Mouse (Mus musculus): ENCODE data around the gene Il15ra.
A peak's percentile ranks its signal among the peaks of the same experiment; 100 is the strongest.

Gene Il15ra

GRCm38 (mm10) chr2:11705201-11706025 is at the start of gene Il15ra:
TSS of gene Il15ra (plus strand) at chr2:11705290.
- peak; percentile 62 for DNase-seq (ENCODE audit: extremely low spot score, low spot score)

GRCm38 (mm10) chr2:11657581-11657980 is 47.5 kb upstream of the Il15ra start:
- DNase-seq (ENCODE audit: extremely low spot score, low spot score): no peak

GRCm38 (mm10) chr2:11659263-11659662 is 45.8 kb upstream of the Il15ra start:
- DNase-seq (ENCODE audit: extremely low spot score, low spot score): no peak

- DNase-seq (ENCODE audit: extremely low spot score, low spot score): no peak
Measured at GRCm38 (mm10) chr2:11662143-11662906, 42.8 kb upstream of the Il15ra start.

GRCm38 (mm10) chr2:11662907-11663230 is 42.2 kb upstream of the Il15ra start:
- no peak for DNase-seq (ENCODE audit: extremely low spot score, low spot score)

GRCm38 (mm10) chr2:11663961-11664360 is 41.1 kb upstream of the Il15ra start:
- DNase-seq (ENCODE audit: extremely low spot score, low spot score): peak; percentile 60

GRCm38 (mm10) chr2:11664367-11664766 is 40.7 kb upstream of the Il15ra start:
- peak; percentile 14 for DNase-seq (ENCODE audit: extremely low spot score, low spot score)

GRCm38 (mm10) chr2:11664806-11665205 is 40.3 kb upstream of the Il15ra start:
- no peak for DNase-seq (ENCODE audit: extremely low spot score, low spot score)

DNA sequence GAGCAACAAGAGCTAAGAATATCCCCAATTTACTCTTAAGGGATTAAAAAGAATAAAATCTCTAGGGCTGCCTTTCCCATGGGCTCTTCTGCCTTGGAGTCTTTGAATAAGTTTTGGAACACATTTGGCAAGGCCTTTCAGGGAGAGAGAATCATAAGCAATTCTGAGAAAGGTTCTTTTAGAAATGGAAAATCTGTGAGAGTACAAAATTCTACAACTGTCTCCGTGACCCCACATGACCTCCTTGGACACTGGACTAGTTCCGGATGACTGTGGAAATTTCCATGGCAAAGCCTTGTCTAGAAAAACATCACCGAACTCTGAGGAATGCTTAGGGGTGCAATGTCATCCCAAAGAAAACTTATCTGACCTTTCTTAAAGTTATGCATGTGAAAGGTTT is 39.8 kb upstream of the Il15ra start:
- no peak for DNase-seq (ENCODE audit: extremely low spot score, low spot score)

DNA sequence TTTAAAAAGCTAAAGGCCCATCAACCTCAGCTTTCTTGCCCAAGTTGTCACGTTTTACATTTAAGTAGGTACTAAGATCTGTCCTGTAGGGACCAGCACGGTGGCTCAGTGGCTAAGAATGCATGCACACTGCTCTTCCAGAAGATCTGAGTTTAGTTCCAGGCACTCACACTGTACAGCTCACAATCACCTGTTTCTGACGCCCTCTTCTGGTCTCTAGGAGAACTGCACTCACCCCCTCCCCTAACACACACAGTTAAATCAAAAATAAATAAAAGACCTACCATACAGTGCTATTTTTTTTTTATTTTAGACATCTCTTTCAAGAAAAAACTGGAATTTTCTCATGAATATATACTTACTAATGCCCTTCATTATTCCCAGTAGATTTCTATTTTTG is 32.9 kb upstream of the Il15ra start:
- DNase-seq (ENCODE audit: extremely low spot score, low spot score): no peak

DNA sequence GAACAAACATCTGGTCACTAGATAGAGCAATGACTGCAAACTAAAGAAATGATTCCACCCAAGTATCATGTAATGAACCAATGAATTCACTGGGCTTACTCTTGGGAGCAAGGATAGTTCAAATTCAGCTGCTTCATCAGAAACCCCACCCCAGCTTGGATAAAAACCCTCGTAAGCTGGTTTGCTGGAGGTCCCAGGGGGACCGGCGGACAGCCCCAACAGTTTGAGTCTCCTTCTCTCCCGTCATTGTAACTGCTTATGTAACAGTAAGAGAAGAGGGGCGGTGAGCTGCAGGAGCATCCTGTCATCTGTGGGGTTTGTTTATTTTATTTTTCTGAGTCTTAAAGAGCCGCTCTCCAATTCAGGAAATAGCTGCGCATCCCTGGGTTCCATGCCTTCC is 25.5 kb upstream of the Il15ra start:
- DNase-seq (ENCODE audit: extremely low spot score, low spot score): no peak

DNA sequence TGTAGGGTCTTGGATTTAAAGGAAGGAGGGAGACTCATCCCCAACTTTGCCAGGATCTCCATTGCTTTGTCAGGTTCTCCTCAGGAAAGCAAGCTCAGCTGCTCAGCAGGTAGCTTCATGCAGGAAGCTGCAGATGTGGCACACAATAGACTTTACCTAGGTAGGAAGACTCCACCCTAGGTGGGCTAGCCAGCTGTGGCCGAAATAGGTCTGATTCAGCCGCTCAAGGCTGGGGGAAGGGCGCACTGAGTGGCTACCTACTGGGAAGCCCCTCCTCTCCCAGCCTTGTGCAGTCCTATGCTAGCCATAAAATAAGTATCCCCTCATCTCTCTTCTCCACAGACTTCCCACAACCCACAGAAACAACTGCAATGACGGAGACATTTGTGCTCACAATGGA is 22.4 kb upstream of the Il15ra start:
- no peak for DNase-seq (ENCODE audit: extremely low spot score, low spot score)

DNA sequence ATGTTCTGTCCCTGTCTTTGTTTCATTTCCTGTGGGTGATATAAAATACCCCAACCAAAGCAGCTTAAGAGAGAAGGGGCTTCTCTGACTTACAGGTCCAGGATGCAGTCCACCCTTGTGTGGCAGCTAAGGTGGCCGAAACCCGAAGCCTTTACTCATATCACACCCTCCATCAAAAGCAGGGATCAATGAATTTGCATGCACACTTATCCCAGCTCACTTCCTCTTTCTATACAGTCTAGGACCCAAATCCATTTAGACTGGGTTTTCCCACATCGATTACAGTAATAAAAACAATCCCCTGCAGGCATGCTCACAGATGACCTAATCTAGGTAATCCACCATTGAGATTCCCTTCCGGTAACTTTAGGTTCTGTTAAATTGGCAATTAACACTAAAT is 18.6 kb upstream of the Il15ra start:
- no peak for DNase-seq (ENCODE audit: extremely low spot score, low spot score)

DNA sequence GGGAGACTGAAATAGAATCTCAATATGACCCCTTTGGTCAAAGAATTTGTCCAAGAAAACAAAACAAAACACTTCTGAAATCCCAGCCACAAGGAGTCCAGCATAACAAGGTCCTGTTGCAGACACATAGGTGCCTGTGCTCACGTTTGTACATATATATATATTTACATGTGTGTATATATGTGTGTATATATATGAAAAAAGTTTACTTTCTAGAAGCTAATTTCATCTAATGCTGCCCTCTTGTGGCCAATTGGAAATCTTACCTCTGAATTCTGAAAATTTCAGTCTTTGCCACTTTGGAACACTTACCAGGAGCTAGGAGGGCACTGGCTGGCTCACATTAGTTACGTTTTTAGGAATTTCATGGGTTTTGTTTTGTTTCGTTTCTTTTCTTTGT is 17.7 kb upstream of the Il15ra start:
- DNase-seq (ENCODE audit: extremely low spot score, low spot score): peak; percentile 13

- DNase-seq (ENCODE audit: extremely low spot score, low spot score): no peak
Measured at GRCm38 (mm10) chr2:11690201-11690890, 14.7 kb upstream of the Il15ra start.

DNA sequence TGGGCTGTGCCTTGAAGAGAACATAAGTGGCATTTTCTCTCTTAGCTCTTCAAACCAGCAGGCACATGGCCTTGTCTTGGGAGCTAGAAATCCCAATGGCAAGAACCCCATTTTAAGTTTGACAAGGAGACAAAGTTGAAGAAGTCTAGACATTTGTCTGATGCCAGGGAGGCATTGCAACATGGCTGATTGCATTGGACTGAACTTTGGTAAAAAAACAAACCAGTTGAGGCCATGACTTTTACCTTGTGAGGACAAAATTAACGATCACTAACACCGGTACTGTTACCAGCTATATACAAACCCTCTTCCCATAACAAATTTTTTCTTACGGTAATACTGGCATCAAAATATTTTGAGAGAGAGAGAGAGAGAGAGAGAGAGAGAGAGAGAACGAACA is 11.7 kb upstream of the Il15ra start:
- no peak for DNase-seq (ENCODE audit: extremely low spot score, low spot score)

GRCm38 (mm10) chr2:11694104-11694503 is 11.0 kb upstream of the Il15ra start:
- DNase-seq (ENCODE audit: extremely low spot score, low spot score): no peak

GRCm38 (mm10) chr2:11695867-11696266 is 9.2 kb upstream of the Il15ra start:
- DNase-seq (ENCODE audit: extremely low spot score, low spot score): no peak

DNA sequence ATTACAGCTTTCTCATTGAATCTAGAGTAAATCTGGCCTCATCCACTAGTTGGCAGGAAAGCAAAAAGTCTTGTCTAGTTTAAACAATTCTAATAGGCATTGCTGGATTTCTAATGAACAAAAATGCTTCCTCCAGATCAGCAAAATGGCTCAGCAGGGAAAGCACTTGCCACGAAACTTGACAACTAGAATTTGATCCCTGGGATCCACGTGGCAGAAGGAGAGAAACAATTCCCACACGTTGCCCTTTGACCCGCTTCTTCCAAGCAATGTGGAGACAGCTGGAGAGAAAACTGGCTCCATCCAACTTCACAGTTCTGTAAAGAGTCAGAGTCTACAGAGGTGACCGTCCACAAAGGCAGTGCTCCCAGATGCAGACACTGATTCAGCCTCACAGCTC is 6.1 kb upstream of the Il15ra start:
- no peak for DNase-seq (ENCODE audit: extremely low spot score, low spot score)

DNA sequence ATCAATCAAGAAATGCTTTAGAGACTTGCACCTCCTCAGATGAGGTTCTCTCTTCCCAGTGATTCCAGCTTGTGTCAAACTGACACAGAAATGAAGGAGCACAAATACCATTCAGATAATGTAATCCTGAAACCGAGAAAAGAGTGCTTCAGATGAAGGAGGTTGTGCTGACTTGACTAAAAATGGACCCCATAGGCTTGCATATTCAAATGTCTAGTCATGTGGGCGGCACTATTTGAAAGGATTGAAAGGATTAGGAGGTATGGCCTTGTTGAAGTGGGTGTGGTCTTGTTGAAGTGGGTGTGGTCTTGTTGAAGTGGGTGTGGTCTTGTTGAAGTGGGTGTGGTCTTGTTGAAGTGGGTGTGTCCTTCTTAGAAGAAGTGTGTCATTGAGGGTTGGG is 5.2 kb upstream of the Il15ra start:
- no peak for DNase-seq (ENCODE audit: extremely low spot score, low spot score)

GRCm38 (mm10) chr2:11706030-11706745 is 1.1 kb downstream of the Il15ra start:
- DNase-seq (ENCODE audit: extremely low spot score, low spot score): no peak

GRCm38 (mm10) chr2:11706746-11707065 is 1.6 kb downstream of the Il15ra start:
- DNase-seq (ENCODE audit: extremely low spot score, low spot score): no peak
